Mouse (Mus musculus): ENCODE results near the gene Aldh3b2. TPM values are rescaled to one million over a fixed set of nuclear protein-coding genes. Genes with fewer than 3 reads are reported as not detected.

Aldh3b2 gene
- total RNA-seq (2023), result not detected

GRCm38 (mm10) chr19:3972229-3972628 is at the start of gene Aldh3b2:
Gene Aldh3b2, plus strand, starts transcription at chr19:3972328.

DNA sequence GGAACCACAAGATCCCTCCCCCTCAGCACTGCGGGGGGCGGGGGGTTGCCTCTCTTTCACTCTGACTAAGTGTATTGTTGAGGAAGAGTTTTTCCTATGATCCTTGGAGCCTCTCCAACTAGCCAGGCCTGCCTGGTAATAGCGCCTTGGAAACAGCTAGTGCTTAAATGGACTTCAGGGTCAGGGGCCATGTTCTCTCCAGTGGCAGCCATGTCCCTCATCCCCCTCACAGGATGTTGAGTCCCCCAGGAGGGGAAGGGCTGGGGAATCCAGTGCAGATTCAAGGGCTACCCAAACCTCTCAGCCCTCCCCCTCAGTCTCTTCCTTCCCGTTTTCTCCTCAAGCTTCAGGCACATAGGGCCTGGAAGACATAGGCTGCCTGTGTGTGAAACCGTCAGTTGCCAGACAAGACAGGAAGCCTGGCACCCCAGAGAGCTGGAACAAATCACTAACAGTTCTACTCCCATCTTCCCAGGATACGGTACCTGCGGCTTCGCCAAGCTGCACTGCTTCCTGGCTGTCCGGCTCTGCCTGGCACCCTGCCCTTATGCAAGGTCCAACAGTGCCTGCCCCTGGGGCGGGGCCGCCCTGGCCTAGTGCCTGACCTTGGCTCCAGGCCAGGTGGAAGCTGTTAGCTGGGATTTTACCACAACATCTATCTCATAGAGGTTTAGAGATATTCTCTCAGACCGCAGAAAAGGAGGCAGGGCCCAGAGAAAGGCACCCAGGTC is 42.8 kb upstream of the Aldh3b2 start, which contains the start of gene Aldh3b1:
Gene Aldh3b1 (minus strand): TSS at position 598 of the 731 bp plus-strand sequence.

GRCm38 (mm10) chr19:3935032-3935895 is 36.9 kb upstream of the Aldh3b2 start, which contains the start of gene Unc93b1:
Gene Unc93b1, plus strand, starts transcription at chr19:3935186.

DNA sequence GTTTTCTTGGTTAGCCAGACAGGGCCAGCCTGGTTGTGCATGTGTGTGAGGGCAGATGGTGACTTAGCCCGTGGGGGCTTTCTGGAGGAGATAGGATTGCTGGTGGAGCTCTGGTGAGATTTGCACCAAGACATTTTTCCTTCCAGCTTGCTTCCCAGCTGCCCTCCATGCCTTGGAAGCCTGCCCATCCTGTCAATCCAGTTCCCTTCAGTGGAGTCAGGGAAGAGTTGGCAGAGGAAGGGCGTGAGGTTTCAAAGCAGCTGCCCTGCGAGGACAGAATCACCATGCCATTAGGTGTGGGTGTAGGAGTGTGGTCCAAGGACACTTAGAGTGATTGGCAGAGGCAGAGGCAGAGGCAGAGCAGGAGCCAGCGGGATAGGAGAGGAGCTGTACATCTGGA is 13.7 kb upstream of the Aldh3b2 start, which contains the start of gene Aldh3b3:
Gene Aldh3b3 (plus strand): TSS at position 176 of the 400 bp plus-strand sequence.

GRCm38 (mm10) chr19:3986334-3986733 is 14.2 kb downstream of the Aldh3b2 start, which contains the start of gene Acy3:
Gene Acy3, plus strand, starts transcription at chr19:3986570.

GRCm38 (mm10) chr19:3992416-3992815 is 20.3 kb downstream of the Aldh3b2 start, which contains the start of gene Tbx10:
Gene Tbx10, plus strand, starts transcription at chr19:3992752.

GRCm38 (mm10) chr19:4000119-4000900 is 28.2 kb downstream of the Aldh3b2 start, which contains the start of the genes Nudt8 and Gm49405:
Gene Nudt8, plus strand, starts transcription at chr19:4000580.
Gene Gm49405, plus strand, starts transcription at chr19:4000626.

DNA sequence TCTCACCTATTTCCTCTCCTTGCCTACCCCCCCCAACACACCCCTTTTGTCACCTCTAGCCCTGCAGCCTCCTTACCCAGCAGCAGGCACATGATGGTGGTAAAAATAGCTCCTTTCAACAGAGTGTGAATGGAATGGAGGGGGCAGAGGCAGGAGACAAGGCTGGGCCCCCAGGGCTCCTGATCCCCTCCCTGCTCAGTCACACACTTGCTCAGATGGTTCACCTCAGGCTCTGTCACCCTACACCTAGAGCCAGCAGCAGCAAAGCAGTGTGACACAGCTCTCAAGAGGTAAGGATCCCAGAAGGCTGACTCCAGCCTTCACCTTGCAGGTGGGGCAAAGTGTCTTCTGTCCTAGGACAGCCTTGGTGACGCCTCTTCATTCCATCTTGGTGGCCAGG is 31.0 kb downstream of the Aldh3b2 start, which contains the start of gene Doc2g:
Gene Doc2g (plus strand): TSS at position 202 of the 400 bp plus-strand sequence.

DNA sequence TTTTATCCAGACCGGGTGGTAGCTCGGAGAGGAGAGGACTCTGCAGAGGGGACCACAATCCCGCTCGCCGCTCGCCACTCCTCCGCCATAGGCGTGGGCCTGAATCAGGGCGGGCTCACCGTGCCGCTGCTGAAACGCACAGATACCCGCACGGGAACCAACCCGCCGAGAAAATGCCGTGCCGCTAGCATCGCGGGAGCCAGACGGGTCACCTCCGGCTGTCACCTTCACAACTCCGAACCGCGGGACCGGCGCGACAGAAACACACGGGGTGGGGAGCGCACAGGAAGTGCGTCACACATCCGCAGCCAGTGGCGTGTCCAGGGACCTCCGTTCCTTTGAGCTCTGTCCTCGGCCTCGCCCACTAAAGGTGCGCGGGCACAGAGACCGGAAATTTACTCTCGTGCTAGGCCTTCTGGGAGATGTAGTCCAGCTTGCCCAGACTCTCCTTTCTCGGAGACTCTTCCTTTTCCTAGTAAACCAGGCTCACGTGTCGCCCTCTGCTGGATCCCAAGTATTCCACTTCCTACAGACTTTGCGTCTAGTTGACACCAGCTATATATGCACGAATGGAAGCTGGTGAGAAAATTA is 40.4 kb downstream of the Aldh3b2 start, which contains the start of gene Ndufv1:
Gene Ndufv1 (minus strand): TSS at position 375 of the 591 bp plus-strand sequence.

Other genes with a start within 250 kb of the Aldh3b2 start
- gene Kmt5b, start 204.9 kb upstream of the Aldh3b2 start, total RNA-seq (2023), result 139 TPM
- 58.8 TPM for gene Chka, start 120.6 kb upstream of the Aldh3b2 start, total RNA-seq (2023)
- gene Tcirg1, start 65.2 kb upstream of the Aldh3b2 start, total RNA-seq (2023), result 83.4 TPM
- gene Ndufs8, start 59.6 kb upstream of the Aldh3b2 start, total RNA-seq (2023), result 52.9 TPM
- gene Aldh3b1, start 42.5 kb upstream of the Aldh3b2 start, total RNA-seq (2023), result 1.6 TPM
- 43.8 TPM for gene Unc93b1, start 37.1 kb upstream of the Aldh3b2 start, total RNA-seq (2023)
- gene Aldh3b3, start 13.7 kb upstream of the Aldh3b2 start, total RNA-seq (2023), result not detected
- gene Acy3, start 14.2 kb downstream of the Aldh3b2 start, total RNA-seq (2023), result not detected
- gene Tbx10, start 20.4 kb downstream of the Aldh3b2 start, total RNA-seq (2023), result not detected
- 8.7 TPM for gene Nudt8, start 28.3 kb downstream of the Aldh3b2 start, total RNA-seq (2023)
- gene Gm49405, start 28.3 kb downstream of the Aldh3b2 start, total RNA-seq (2023), result 2.3 TPM
- 5.1 TPM for gene Doc2g, start 31.0 kb downstream of the Aldh3b2 start, total RNA-seq (2023)
- 109 TPM for gene Ndufv1, start 40.5 kb downstream of the Aldh3b2 start, total RNA-seq (2023)
- 191 TPM for gene Gstp1, start 65.7 kb downstream of the Aldh3b2 start, total RNA-seq (2023)
- 32.5 TPM for gene Gstp2, start 73.7 kb downstream of the Aldh3b2 start, total RNA-seq (2023)
- gene Gstp3, start 87.2 kb downstream of the Aldh3b2 start, total RNA-seq (2023), result 26.6 TPM
- not detected for gene Cabp2, start 109.2 kb downstream of the Aldh3b2 start, total RNA-seq (2023)
- 161 TPM for gene Cdk2ap2, start 124.9 kb downstream of the Aldh3b2 start, total RNA-seq (2023)
- 317 TPM for gene Pitpnm1, start 127.7 kb downstream of the Aldh3b2 start, total RNA-seq (2023)
- 134 TPM for gene Aip, start 153.5 kb downstream of the Aldh3b2 start, total RNA-seq (2023)
- gene Gpr152, start 167.5 kb downstream of the Aldh3b2 start, total RNA-seq (2023), result 0.58 TPM
- 0.37 TPM for gene Cabp4, start 171.7 kb downstream of the Aldh3b2 start, total RNA-seq (2023)
- 125 TPM for gene Coro1b, start 176.3 kb downstream of the Aldh3b2 start, total RNA-seq (2023)
- 302 TPM for gene Ptprcap, start 181.3 kb downstream of the Aldh3b2 start, total RNA-seq (2023)
- gene Rps6kb2, start 191.0 kb downstream of the Aldh3b2 start, total RNA-seq (2023), result 35.9 TPM
- gene Carns1, start 203.2 kb downstream of the Aldh3b2 start, total RNA-seq (2023), result 63.4 TPM
- gene Tbc1d10c, start 219.0 kb downstream of the Aldh3b2 start, total RNA-seq (2023), result 309 TPM
- gene Ppp1ca, start 219.7 kb downstream of the Aldh3b2 start, total RNA-seq (2023), result 343 TPM
- 44.6 TPM for gene Rad9a, start 229.3 kb downstream of the Aldh3b2 start, total RNA-seq (2023)
- 197 TPM for gene Clcf1, start 241.9 kb downstream of the Aldh3b2 start, total RNA-seq (2023)
- gene AC109138.7, start 242.0 kb downstream of the Aldh3b2 start, total RNA-seq (2023), result not detected